Mouse (Mus musculus): ENCODE results near the gene Sos2. TPM values are rescaled to one million over a fixed set of nuclear protein-coding genes. Genes with fewer than 3 reads are reported as not detected.
A peak's percentile ranks its signal among the peaks of the same experiment; 100 is the strongest.

The Sos2 gene
- polyA plus RNA-seq, 1 experiment from 2014 or later = 7.0 TPM

- Histone ChIP-seq H3K4me2 (ENCODE audit: low read depth, low read length) (peak overlapping the region; percentile 70), H3K9me3 (ENCODE audit: control insufficient read depth, low read length) (no peaks in the 10 kb centered on the region), H3K4me3 (ENCODE audit: low read length) (peak overlapping the region; percentile 35), H3K36me3 (ENCODE audit: control insufficient read depth, insufficient read depth, low read length) (no peaks in the 10 kb centered on the region), H3K27me3 (replicated peaks; ENCODE audit: control insufficient read depth, insufficient read depth, low read length) (no peaks in the 10 kb centered on the region), H3K27ac (ENCODE audit: low read length) (peak overlapping the region; percentile 86), H3K9ac (ENCODE audit: low read depth, low read length) (peak overlapping the region; percentile 59), H3K4me1 (ENCODE audit: control insufficient read depth, insufficient read depth, low read length) (peaks cover 18% of the 10 kb centered on the region)
- 19% methylated on average over 10 of the region's 10 CpGs for WGBS
- ATAC-seq = peak; percentile 79
These were observed 144.4 kb downstream of the Sos2 start for GRCm38 (mm10) chr12:69537243-69537674.

GRCm38 (mm10) chr12:69536616-69537242 is 144.9 kb downstream of the Sos2 start:
- H3K4me3 ChIP-seq (ENCODE audit: low read length) = no peak overlapping the region
- H3K4me2 ChIP-seq (ENCODE audit: low read depth, low read length) = peak overlapping the region; percentile 70
- H3K36me3 ChIP-seq (ENCODE audit: control insufficient read depth, insufficient read depth, low read length) = no peaks in the 10 kb centered on the region
- ATAC-seq = peak; percentile 17; the same call in 1 of the 2 replicates
- H3K9ac ChIP-seq (ENCODE audit: low read depth, low read length) = peak overlapping the region; percentile 59; the same call in 1 of the 2 replicates
- H3K27ac ChIP-seq (ENCODE audit: low read length) = peak overlapping the region; percentile 86; the same call in 1 of the 2 replicates
- H3K4me1 ChIP-seq (ENCODE audit: control insufficient read depth, insufficient read depth, low read length) = peaks cover 18% of the 10 kb centered on the region
- H3K27me3 ChIP-seq (replicated peaks; ENCODE audit: control insufficient read depth, insufficient read depth, low read length) = no peaks in the 10 kb centered on the region
- H3K9me3 ChIP-seq (ENCODE audit: control insufficient read depth, low read length) = no peaks in the 10 kb centered on the region
- 66% methylated on average over 10 of the region's 10 CpGs for WGBS

Small RNA genes within 50 kb of the gene (microRNA-seq; reads per million reads assigned to microRNA genes)
- gene Gm23018 = not detected

Other genes starting within 250 kb of the Sos2 start
- gene Vcpkmt, start 98.8 kb downstream of the Sos2 start, polyA plus RNA-seq (2015; fragmentation: Nextera tagmentation; extraction: Ambion mirVana) = 23.7 and 24.2 TPM in 2 replicates
- 21.3 and 22.8 TPM in 2 replicates for gene L2hgdh, start 43.0 kb upstream of the Sos2 start, polyA plus RNA-seq (2015; fragmentation: Nextera tagmentation; extraction: Ambion mirVana)
- gene Atp5s, start 43.1 kb upstream of the Sos2 start, polyA plus RNA-seq (2015; fragmentation: Nextera tagmentation; extraction: Ambion mirVana) = 33.4 and 33.5 TPM in 2 replicates
- 1.5 and 2.2 TPM in 2 replicates for gene Cdkl1, start 109.4 kb upstream of the Sos2 start, polyA plus RNA-seq (2015; fragmentation: Nextera tagmentation; extraction: Ambion mirVana)
- 5.1 and 5.4 TPM in 2 replicates for gene Atl1, start 210.8 kb upstream of the Sos2 start, polyA plus RNA-seq (2015; fragmentation: Nextera tagmentation; extraction: Ambion mirVana)
- 14.2 and 17.0 TPM in 2 replicates for gene Map4k5, start 211.3 kb upstream of the Sos2 start, polyA plus RNA-seq (2015; fragmentation: Nextera tagmentation; extraction: Ambion mirVana)